Mouse (Mus musculus) liver, embryonic 14.5 days (tissue): Measurements from ENCODE around the gene Shc2. TPM values are rescaled to one million over a fixed set of nuclear protein-coding genes. Genes with fewer than 3 reads are reported as not detected.

Source experiments
- ATAC-seq: fragments of 200-750 bp; cut with Nextera tagmentation; 2 replicates; pipeline ENCODE4 v1.8.0; 2017; ENCODE audit warnings: moderate number of reproducible peaks, mild to moderate bottlenecking, moderate library complexity; ENCODE audit not compliant: insufficient read depth
- DNase-seq, 3 experiments: peaks; one replicate each; pipeline ENCODE4 v3.0.0-alpha.2; 2012 to 2013; ENCODE audit warnings: low read depth in 3 of 3, low spot score in 3 of 3
- H3K27ac ChIP-seq: fragments of 300-500 bp; sonication (generic); 2 replicates; pipeline ENCODE4 v1.5.1; 2014; ENCODE audit warnings: moderate library complexity, mild to moderate bottlenecking, control low read depth, inconsistent platforms
- H3K27me3 ChIP-seq: fragments of 300-500 bp; sonication (generic); 2 replicates; pipeline ENCODE4 v1.6.1; 2014; ENCODE audit warnings: mild to moderate bottlenecking, low read length, moderate library complexity; ENCODE audit not compliant: control insufficient read depth, insufficient read depth
- H3K36me3 ChIP-seq: fragments of 300-500 bp; sonication (generic); replicated peaks from 2 replicates; pipeline ENCODE4 v1.6.1; 2014; ENCODE audit warnings: low read depth; ENCODE audit not compliant: control insufficient read depth, insufficient read depth
- H3K4me1 ChIP-seq, 2 experiments: fragments of 200-500 bp in 1 of 2; fragments of 300-500 bp in 1 of 2; sonication (generic) in 1 of 2; replicated peaks; 2 replicates each; pipeline ENCODE4 v1.6.1; 2012 to 2014; ENCODE audit warnings: antibody characterized with exemption in 1 of 2, inconsistent platforms in 1 of 2, low read length in 1 of 2; ENCODE audit not compliant: control insufficient read depth in 2 of 2, insufficient read depth in 2 of 2
- H3K4me2 ChIP-seq: fragments of 300-500 bp; sonication (generic); 2 replicates; pipeline ENCODE4 v1.6.1; 2014; ENCODE audit warnings: low read depth, mild to moderate bottlenecking, control low read depth, moderate library complexity
- H3K4me3 ChIP-seq, 2 experiments: fragments of 200-500 bp in 1 of 2; fragments of 300-500 bp in 1 of 2; sonication (generic) in 1 of 2; 2 replicates each; pipeline ENCODE4 v1.5.1; 2012 to 2014; ENCODE audit warnings: low read depth in 2 of 2, low read length in 2 of 2, mild to moderate bottlenecking in 2 of 2, control low read depth in 1 of 2, inconsistent platforms in 1 of 2, moderate library complexity in 1 of 2; ENCODE audit not compliant: insufficient read depth in 1 of 2
- H3K9ac ChIP-seq: fragments of 300-500 bp; sonication (generic); replicated peaks from 2 replicates; pipeline ENCODE4 v1.6.1; 2014; ENCODE audit warnings: mild to moderate bottlenecking, control low read depth, moderate library complexity
- H3K9me3 ChIP-seq: fragments of 300-500 bp; sonication (generic); 2 replicates; pipeline ENCODE4 v1.6.1; 2016; ENCODE audit warnings: low read length, mixed read lengths; ENCODE audit not compliant: control insufficient read depth
- CTCF ChIP-seq: IDR thresholded peaks from 2 replicates; pipeline ENCODE4 v1.5.1; 2016; ENCODE audit warnings: antibody characterized with exemption, low read depth, control low read depth
- EP300 ChIP-seq: IDR thresholded peaks from 2 replicates; pipeline ENCODE4 v1.6.1; 2016; ENCODE audit warnings: antibody characterized with exemption, low read depth
- WGBS: fragments of 180-500 bp; shearing (Covaris S2); extraction: QIAGEN DNeasy Blood & Tissue Kit; methylation state at CpG from one replicate; pipeline ENCODE4 v1.1.7; 2014; ENCODE audit not compliant: insufficient replicate concordance; 5-methylcytosine and 5-hydroxymethylcytosine counted together
- polyA plus RNA-seq, 2 experiments: library from polyadenylated mRNA; depleted of rRNA in 1 of 2; stranded (reverse) in 1 of 2; unstranded in 1 of 2; fragments of >200 nt; fragmentation: Nextera tagmentation in 1 of 2; extraction: Ambion mirVana in 1 of 2; gene quantifications; 2 replicates each; pipeline versions ENCODE4 v1.2.1 to v1.2.3; 2012 to 2014

Shc2 gene
- polyA plus RNA-seq, 2 experiments: 0.05 to 0.17 TPM

GRCm38 (mm10) chr10:79616376-79616775, 21.3 kb downstream of the Shc2 start:
- H3K36me3 ChIP-seq: no peaks in the 10 kb centered on the region

GRCm38 (mm10) chr10:79615860-79616259, 21.9 kb downstream of the Shc2 start:
- TF ChIP-seq CTCF (no peak), EP300 (no peak)
- H3K9me3 ChIP-seq: no peaks in the 10 kb centered on the region
- peaks cover 23% of the 10 kb centered on the region for H3K27me3 ChIP-seq
- no peak overlapping the region for H3K27ac ChIP-seq
- DNase-seq (no peak), ATAC-seq (no peak)
- H3K36me3 ChIP-seq: no peaks in the 10 kb centered on the region
- WGBS: 15% methylated on average over 8 of the region's 8 CpGs
- no peak overlapping the region for H3K4me3 ChIP-seq
- no peaks in the 10 kb centered on the region for H3K4me1 ChIP-seq
- H3K9ac ChIP-seq: no peak overlapping the region
- no peak overlapping the region for H3K4me2 ChIP-seq

More at GRCm38 (mm10) chr10:79616376-79616775, 21.3 kb downstream of the Shc2 start:
- ATAC-seq: no peak
- Histone ChIP-seq H3K4me3 (no peak overlapping the region), H3K4me1 (no peaks in the 10 kb centered on the region), H3K9me3 (no peaks in the 10 kb centered on the region), H3K27ac (no peak overlapping the region), H3K27me3 (peaks cover 23% of the 10 kb centered on the region), H3K4me2 (no peak overlapping the region), H3K9ac (no peak overlapping the region)
- TF ChIP-seq EP300 (no peak), CTCF (no peak)
- 61% methylated on average over 5 of the region's 5 CpGs for WGBS
- DNase-seq: no peak

- DNase-seq (no peak), ATAC-seq (0 out of 2 replicates have a peak, but pooled peaks have one; percentile 5)
- H3K4me3 ChIP-seq: no peak overlapping the region
- H3K36me3 ChIP-seq: no peaks in the 10 kb centered on the region
- WGBS: 33% methylated on average over 1 of the region's 1 CpGs
- H3K9me3 ChIP-seq: no peaks in the 10 kb centered on the region
- no peak overlapping the region for H3K4me2 ChIP-seq
- no peak overlapping the region for H3K27ac ChIP-seq
- no peak for TF ChIP-seq CTCF
- TF ChIP-seq EP300: no peak
- no peaks in the 10 kb centered on the region for H3K4me1 ChIP-seq
- peaks cover 23% of the 10 kb centered on the region for H3K27me3 ChIP-seq
- no peak overlapping the region for H3K9ac ChIP-seq
Observed at GRCm38 (mm10) chr10:79614305-79614643, 23.4 kb downstream of the Shc2 start.

GRCm38 (mm10) chr10:79613578-79614304, 24.0 kb downstream of the Shc2 start, which contains the start of gene C2cd4c:
C2cd4c (minus strand) TSS chr10:79614025.
- H3K27me3 ChIP-seq: peaks cover 23% of the 10 kb centered on the region
- H3K27ac ChIP-seq: no peak within 1 kb of the TSS
- TF ChIP-seq CTCF (no peak), EP300 (no peak)
- H3K9me3 ChIP-seq: no peaks in the 10 kb centered on the region
- WGBS: 2% methylated on average over 60 of the region's 60 CpGs
- no peaks in the 10 kb centered on the region for H3K36me3 ChIP-seq
- no peaks in the 10 kb centered on the region for H3K4me1 ChIP-seq
- DNase-seq (peak; percentile 18 to 26 (median 20)), ATAC-seq (peak; percentile 71)
- H3K9ac ChIP-seq: no peak within 1 kb of the TSS
- peak within 1 kb of the TSS; percentile 22 to 35; a peak in 3 of 4 replicates for H3K4me3 ChIP-seq
- peak within 1 kb of the TSS; percentile 53 for H3K4me2 ChIP-seq

- H3K27ac ChIP-seq: no peak overlapping the region
- TF ChIP-seq CTCF (peak; percentile 40), EP300 (no peak)
- no peaks in the 10 kb centered on the region for H3K4me1 ChIP-seq
- H3K4me3 ChIP-seq: no peak overlapping the region
- peaks cover 23% of the 10 kb centered on the region for H3K27me3 ChIP-seq
- H3K9ac ChIP-seq: no peak overlapping the region
- H3K9me3 ChIP-seq: no peaks in the 10 kb centered on the region
- no peaks in the 10 kb centered on the region for H3K36me3 ChIP-seq
- no peak overlapping the region for H3K4me2 ChIP-seq
- no peak for ATAC-seq
- DNase-seq: no peak
- WGBS: 14% methylated on average over 51 of the region's 51 CpGs
Observed at GRCm38 (mm10) chr10:79612192-79613135, 25.3 kb downstream of the Shc2 start.
